Mouse (Mus musculus): Measurements from ENCODE around the gene Dcdc2b.

Gene Dcdc2b

DNA sequence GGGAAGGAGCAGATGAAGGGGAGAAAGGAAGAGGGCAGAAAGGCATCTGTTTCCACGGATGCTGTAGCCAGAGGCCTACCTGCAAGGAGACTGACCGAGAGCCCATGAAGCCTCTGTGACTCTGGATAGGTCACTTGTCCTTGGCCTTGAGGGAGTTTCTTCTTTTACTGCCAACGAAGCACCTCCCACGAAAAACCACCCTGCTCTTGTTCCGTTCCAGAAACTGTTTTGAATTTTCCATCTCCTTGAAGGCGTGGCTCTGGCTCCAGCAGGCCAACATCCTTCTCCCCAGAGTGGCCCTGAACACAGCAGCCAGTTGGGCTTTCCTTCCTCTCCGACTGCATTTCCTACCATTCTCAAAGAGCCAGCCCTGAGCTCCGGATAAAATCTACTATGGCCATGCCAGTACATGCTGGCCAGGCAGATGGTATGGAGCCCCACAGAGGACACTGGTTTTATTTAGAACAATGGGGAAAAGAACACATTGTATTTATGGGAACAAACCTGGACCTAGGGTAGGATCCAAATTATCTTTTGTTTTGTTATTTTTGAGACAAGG, 7.3 kb upstream of the Dcdc2b start:
- DNase-seq (ENCODE audit: low spot score) = no peak

DNA sequence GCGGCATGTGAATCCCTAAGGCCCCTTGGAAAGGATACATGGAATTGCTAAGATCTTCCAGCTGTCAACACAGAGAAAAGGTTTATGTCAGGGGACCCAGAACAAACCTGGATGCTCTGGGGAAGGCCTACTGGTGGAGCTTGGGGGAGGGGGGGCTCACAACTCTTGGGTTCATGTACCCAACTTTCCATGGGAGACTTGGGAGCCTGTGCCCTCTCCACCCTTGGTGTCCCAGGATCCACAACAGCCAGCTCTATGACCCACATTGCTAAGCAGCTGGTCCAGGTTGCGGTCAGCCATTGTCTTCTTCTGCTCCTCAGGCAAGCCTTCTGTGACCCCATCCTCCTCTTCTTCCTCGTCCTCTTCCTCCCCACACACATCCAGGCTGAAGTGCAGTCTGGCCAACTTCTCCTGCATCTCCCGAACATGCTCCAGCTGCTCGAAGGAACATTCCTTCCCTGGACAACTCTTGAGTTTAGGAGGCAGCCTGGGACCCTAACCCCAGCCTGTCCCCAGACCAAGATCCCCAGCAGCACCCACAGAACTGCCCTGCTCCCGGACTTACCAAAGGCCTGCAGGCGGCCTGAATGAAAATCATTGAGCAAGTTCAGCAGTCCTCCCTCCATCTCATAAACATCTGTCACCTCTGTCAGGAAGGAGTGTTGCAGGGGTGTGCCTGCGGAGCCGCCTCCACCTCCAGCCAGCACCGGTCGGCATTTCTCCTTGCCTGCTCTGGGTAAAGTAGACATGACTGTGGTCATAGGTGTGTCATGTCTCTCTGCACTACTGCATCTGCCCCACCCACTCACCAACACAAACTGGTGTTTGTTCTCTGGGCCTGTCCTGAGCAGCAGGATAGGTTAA, 6.6 kb upstream of the Dcdc2b start:
- DNase-seq (ENCODE audit: low spot score) = no peak

GRCm38 (mm10) chr4:129618786-129619691, 5.0 kb upstream of the Dcdc2b start, which contains the start of gene Iqcc:
Iqcc (minus strand) TSS chr4:129619099.
- peak; percentile 95 for DNase-seq (ENCODE audit: low spot score)

GRCm38 (mm10) chr4:129618031-129618430, 4.0 kb upstream of the Dcdc2b start:
- DNase-seq (ENCODE audit: low spot score) = no peak

GRCm38 (mm10) chr4:129617121-129617641, 3.1 kb upstream of the Dcdc2b start:
- no peak for DNase-seq (ENCODE audit: low spot score)

DNA sequence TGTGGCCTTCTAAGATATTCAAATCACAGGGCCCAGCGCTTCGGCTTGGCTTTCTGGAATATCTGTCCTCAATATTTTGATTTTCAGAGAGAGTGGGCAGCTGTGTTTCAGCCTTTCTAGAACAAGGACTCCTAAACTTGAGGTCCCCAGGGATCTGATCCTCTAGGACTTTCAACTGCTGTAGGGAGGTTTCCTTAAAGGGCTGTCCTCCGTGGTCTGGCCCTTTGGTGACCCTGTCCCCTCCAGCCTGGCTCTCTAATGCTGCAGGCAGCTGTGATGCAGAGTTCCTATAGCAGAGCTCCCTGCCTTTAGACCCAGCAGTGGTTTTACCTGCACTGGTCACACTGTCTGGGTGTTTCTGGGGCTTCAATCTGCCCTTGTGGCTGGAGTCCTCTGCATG, 2.6 kb upstream of the Dcdc2b start:
- no peak for DNase-seq (ENCODE audit: low spot score)

DNA sequence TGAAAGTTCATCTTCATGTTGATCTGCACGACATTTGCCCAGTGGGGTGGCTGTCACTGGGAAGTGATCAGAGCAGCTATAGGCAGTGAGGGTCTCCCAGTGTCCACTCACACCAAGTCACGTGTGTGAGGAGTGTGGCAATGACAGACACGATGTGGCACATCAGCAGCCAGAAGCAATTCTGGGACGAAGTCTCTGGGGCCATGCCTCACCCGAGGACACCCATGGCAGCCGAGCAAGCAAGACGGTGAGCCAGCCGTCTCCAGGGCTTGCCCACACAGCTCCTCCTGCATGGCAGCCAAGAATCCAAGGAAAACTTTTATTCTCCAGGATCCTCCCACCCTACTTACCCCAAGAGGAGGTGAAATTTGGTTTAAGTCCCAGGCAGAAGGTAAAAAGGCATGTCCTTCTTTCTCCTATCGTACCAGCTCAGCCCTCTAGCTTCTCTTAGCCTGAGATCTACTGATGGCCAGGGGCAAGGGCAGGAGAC, 1.8 kb upstream of the Dcdc2b start:
- DNase-seq (ENCODE audit: low spot score) = no peak

GRCm38 (mm10) chr4:129610472-129610871, 3.6 kb downstream of the Dcdc2b start:
- no peak for DNase-seq (ENCODE audit: low spot score)

DNA sequence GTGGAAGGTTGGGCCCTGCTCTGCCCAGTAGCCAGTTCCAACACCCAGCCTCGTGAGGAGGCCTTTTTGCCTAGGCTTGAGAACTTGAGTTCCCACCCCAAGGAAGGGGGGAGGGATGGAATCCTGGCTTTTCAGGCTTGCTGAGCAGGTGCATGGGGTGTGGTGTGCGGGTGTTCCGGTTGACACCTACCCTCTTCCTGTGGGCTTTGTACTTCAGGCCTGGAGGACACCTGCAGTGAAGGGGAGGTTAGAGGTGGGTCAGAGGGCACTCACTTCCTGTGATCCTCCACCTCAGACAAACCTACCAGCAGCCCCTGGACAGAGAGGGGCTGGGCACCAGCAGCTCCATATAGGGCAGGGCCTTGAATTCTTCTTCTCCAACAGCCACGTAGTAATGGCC, 4.0 kb downstream of the Dcdc2b start:
- peak; percentile 51 for DNase-seq (ENCODE audit: low spot score)

GRCm38 (mm10) chr4:129609139-129609631, 4.9 kb downstream of the Dcdc2b start:
- DNase-seq (ENCODE audit: low spot score) = no peak

DNA sequence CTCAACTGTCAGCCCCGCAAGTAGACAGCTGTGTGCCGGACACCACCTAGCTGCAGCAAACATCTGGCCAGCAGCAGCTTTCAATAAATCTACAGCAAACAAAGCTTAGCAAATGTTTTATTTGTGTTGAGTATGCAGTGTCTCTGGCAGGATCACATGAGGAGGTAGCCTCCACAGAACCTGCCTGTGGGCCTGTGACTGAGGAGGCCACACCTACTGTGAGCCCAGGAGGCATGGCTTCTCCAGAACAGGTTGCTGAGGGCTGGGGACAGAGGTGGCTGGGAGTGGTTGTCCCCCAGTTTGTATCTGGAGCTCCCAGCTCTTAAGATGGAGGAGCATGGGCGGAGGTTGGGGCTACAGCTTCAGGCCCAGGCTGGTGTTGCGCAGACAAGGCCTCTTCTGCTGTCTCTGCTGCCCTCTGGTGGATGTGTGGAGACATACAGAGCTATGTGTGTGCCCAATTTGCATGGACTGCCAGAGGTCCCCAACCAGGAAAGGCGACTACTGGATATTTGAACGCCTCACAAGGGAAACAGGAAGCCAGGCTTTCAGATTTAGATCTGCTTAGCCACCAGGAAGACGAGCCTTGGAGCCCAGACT, 5.5 kb downstream of the Dcdc2b start:
- DNase-seq (ENCODE audit: low spot score) = peak; percentile 84

DNA sequence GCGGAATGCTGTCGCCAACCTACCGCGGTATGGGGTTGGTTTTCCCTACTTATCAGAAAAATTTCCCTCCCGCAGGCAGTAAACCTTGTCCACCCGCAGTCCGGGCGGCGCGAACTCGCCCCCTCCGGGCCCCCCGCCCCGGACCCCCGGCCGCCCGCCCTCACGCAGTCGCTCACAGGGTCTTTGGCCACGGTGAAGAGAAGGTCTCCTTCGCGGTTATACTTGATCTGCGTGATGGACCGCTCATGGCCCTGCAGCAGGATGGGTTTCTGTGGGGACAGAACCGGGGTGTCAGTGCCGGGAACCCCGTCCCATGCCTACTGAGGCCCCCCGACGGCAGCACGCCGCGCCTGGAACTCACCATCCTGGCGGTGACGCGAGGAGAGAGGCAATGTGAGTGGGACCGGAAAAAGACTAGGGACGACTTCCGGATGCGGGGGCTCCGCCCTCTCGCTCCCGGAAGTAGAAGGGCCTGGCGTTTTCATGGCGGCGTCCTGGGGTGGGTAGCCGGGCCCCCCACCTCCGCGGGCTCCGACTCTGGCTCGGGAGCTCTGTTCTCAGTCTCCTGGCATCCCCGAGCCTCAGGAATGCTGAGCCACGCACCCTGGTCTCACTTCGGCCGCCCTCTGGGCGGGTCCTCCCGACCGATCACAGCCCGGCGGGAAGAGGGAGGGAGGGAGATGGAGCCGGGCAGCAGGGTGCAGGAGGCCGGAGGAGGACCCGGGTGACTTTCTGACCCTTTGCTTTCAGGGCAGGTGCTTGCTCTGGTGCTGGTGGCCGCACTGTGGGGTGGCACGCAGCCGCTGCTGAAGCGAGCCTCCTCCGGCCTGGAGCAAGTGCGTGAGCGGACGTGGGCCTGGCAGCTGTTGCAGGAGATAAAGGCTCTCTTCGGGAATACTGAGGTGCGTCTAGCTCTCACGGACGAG, 13.6 kb downstream of the Dcdc2b start, which contains the start of the genes Eif3i and Tmem234:
Eif3i (minus strand) TSS at position 416 of the 926 bp plus-strand sequence.
Tmem234 (plus strand) TSS at position 436 of the 926 bp plus-strand sequence.
- peak; percentile 90 for DNase-seq (ENCODE audit: low spot score)

- DNase-seq (ENCODE audit: low spot score) = no peak
These were observed 25.2 kb downstream of the Dcdc2b start for GRCm38 (mm10) chr4:129588865-129589264.

GRCm38 (mm10) chr4:129586943-129587342, 27.1 kb downstream of the Dcdc2b start:
- no peak for DNase-seq (ENCODE audit: low spot score)

GRCm38 (mm10) chr4:129585773-129586172, 28.3 kb downstream of the Dcdc2b start:
- DNase-seq (ENCODE audit: low spot score) = no peak

DNA sequence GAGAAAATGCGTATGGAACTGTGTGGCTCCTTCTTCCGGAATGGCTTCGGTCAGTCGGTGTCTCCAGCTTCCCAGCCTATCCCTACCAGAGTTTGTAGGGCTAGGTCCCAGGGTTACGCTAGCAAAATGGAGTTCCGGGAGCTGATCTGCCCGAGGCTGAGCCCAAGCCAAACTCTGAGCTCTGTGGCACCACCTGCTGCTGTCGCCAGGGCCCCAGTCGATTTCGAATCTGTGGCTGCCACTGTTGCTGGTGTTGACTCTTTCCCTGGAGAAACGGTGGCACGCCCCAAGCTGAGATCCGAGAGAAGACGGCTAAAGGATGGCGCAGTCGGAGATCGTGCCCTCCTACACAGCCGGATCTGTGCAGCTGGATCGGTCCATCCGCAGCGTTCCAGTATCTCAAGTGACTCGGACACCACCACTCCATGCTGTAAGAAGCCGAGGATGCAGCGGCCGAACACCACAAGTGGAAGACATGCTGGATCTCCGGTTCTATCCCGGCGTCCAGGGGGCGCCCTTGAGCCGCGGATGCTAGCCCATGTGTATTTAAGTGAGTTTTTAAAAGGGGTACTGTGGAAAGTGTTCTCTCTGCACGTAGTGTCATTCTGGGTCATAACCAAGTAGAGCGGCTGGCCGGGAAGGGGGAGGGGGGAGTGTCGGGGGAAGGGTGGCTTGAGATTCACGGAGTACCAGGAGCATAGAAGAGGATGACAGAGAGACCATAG, 29.0 kb downstream of the Dcdc2b start:
- peak; percentile 85 for DNase-seq (ENCODE audit: low spot score)

- no peak for DNase-seq (ENCODE audit: low spot score)
These were observed 29.7 kb downstream of the Dcdc2b start for GRCm38 (mm10) chr4:129584370-129584769.

DNA sequence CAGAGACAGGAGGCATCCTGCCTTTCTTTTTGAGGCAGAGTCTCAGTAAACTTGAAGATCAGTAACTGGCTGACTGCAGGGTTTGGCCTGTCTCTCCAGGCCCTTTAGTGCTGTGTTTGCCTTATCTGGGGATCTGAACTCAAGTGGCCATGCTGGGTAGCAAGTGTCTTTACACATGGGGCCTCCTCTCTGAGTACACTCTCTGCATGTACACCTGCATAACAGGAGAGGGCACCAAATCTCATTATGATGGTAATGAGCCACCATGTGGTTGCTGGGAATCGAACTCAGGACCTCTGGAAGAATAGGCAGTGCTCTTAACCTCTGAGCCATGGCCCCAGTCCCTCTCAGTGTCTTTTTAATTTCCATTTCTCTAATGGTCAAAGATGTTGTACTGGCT, 31.8 kb downstream of the Dcdc2b start:
- DNase-seq (ENCODE audit: low spot score) = no peak

GRCm38 (mm10) chr4:129580347-129580746, 33.7 kb downstream of the Dcdc2b start:
- DNase-seq (ENCODE audit: low spot score) = peak; percentile 54
